Mouse (Mus musculus): ENCODE data around the gene Zbtb9. TPM values are rescaled to one million over a fixed set of nuclear protein-coding genes. Genes with fewer than 3 reads are reported as not detected.
"Not testable (repeated sequence)": the region's sequence is repeated elsewhere in the genome, so short reads cannot be mapped to it uniquely, and the experiment has no call there.

Zbtb9 gene
- polyA plus RNA-seq (2012; rRNA removed), result 14.1 and 14.5 TPM in 2 replicates

DNA sequence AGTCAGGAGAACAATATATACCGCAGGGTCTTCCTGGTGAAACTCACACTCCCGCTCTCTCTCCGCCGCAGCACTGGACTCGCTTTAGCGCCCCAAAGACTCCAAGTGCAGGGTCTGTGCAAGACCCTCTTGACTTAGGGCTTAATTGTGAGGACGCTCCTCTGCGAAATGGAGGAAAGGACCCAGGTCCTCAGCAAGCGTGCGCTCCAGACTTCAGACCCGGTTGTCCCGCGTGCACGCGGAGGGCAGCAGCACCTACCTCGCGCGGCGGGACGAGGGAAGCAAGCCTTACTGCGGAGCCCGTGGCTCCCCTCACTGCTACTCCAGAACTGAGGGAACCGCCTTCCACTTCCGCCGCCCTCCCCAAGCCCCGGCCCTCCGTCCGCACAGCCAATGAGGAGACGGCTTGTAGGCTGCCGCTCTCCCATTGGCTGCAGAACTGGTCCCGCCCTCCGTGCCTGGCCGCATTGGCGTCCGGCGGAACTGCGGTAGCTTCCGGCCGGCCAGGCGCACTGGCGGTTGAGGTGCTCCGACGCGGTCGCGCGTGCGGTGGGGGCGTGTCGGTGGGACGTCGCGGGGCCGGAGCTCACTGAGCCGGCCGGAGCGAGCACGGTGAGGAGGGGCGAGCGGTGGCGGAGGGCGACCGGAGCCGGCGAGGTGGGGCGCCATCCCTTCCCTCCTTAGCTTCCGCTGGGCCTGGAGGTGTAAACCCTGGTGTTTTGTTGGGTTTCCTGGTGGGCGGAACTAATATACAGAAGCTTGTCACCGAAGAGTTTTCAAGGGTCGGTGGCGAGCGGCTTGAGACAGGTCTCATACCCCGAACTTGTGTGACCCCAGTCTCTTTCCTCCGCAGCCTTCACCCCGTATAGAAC is at the start of gene Zbtb9:
Gene Zbtb9, plus strand, starts transcription at position 465 of the 872 bp plus-strand sequence.
- peak; percentile 95 for DNase-seq
- H3K4me3 ChIP-seq (replicated peaks; ENCODE audit: extremely low read depth, low read depth, low read length), result peak within 1 kb of the TSS; percentile 99
- no peak for TF ChIP-seq CTCF (IDR thresholded peaks at IDR 0.05; ENCODE audit: insufficient read depth, low read length)
- TF ChIP-seq POLR2A (IDR thresholded peaks at IDR 0.05; ENCODE audit: borderline replicate concordance, extremely low read depth, low read depth, low read length), result peak; percentile 98
- under 1% methylated on average over 75 of the region's 75 CpGs for WGBS
- H3K4me1 ChIP-seq (ENCODE audit: control insufficient read depth, insufficient read depth, low read length), result peaks cover 3% of the 10 kb centered on the region

DNA sequence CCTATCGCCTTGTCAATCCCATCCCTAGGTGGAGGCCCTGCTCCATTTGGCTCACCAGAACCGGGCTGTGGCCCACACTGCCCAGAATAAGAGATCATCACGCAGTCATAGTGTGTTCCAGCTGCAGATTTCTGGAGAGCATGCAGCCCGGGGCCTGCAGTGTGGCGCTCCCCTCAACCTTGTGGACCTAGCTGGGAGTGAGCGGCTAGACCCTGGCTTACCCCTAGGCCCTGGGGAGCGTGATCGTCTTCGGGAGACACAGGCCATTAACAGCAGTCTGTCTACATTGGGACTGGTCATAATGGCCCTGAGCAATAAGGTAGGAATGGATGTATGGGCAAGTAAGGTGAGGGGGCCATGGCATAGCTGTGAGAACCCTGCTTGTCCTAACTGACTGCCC is 47.6 kb upstream of the Zbtb9 start:
- not testable (repeated sequence) for H3K4me3 ChIP-seq (replicated peaks; ENCODE audit: extremely low read depth, low read depth, low read length); H3K4me1 ChIP-seq (ENCODE audit: control insufficient read depth, insufficient read depth, low read length); DNase-seq
- WGBS, result 97% methylated on average over 9 of the region's 9 CpGs

DNA sequence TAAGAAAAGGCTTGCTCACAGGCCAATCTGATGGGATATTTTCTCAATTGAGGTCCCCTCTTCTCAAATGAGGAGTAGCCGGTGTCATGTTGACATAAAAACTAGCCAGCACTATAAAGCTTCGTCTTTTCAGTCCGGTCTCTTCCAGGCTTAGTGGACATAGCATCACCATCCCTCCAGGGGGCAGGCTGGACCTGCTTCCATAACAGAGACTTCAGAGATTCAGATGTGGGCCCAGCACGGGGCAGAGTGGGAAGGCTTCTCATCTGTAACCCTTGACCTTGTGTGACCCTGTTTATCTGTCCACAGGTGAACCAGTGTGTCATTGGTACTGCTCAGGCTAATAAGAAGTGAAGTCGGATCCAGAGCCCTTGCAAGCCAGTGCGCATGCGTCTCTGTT is 41.2 kb upstream of the Zbtb9 start:
- 53% methylated on average over 7 of the region's 7 CpGs for WGBS
- not testable (repeated sequence) for DNase-seq; H3K4me3 ChIP-seq (replicated peaks; ENCODE audit: extremely low read depth, low read depth, low read length); H3K4me1 ChIP-seq (ENCODE audit: control insufficient read depth, insufficient read depth, low read length)
- peak; percentile 66 for TF ChIP-seq CTCF (IDR thresholded peaks at IDR 0.05; ENCODE audit: insufficient read depth, low read length)

DNA sequence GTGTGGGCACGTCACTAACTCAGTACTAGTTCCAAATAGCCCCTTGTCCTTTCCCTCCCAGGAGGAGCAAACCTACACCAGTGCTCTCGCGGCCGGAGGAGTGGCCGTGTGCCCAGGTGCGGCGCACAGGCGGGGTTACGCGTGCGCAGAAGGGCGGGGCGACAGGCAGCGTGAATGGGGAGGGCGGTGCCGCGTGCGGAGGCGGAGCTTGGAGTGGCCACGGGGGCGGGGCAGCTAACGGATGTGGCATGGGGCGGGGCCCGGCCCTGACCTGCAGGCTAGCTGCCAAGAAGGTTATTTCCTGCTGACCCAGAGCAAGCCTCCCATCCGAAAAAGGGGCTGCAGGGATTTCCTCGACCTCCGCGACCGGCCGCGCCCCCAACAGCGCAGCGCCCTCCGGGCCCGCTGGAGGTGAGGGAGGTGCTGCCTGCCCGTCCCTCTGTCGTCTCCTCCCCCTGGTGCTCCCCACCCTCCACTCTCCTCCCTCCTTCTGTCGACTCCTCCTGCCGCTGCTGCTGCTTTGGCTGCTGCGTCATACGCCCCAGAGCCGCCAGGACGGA is 40.0 kb upstream of the Zbtb9 start, which contains the start of gene Phf1:
Gene Phf1, plus strand, starts transcription at position 214 of the 560 bp plus-strand sequence.
- Histone ChIP-seq H3K4me3 (replicated peaks; ENCODE audit: extremely low read depth, low read depth, low read length) (peak within 1 kb of the TSS; percentile 69), H3K4me1 (ENCODE audit: control insufficient read depth, insufficient read depth, low read length) (peaks cover 8% of the 10 kb centered on the region)
- WGBS, result under 1% methylated on average over 43 of the region's 43 CpGs
- peak; percentile 88; the same call in 1 of the 2 replicates for TF ChIP-seq POLR2A (IDR thresholded peaks at IDR 0.05; ENCODE audit: borderline replicate concordance, extremely low read depth, low read depth, low read length)
- no peak for TF ChIP-seq CTCF (IDR thresholded peaks at IDR 0.05; ENCODE audit: insufficient read depth, low read length)
- DNase-seq, result peak; percentile 99

DNA sequence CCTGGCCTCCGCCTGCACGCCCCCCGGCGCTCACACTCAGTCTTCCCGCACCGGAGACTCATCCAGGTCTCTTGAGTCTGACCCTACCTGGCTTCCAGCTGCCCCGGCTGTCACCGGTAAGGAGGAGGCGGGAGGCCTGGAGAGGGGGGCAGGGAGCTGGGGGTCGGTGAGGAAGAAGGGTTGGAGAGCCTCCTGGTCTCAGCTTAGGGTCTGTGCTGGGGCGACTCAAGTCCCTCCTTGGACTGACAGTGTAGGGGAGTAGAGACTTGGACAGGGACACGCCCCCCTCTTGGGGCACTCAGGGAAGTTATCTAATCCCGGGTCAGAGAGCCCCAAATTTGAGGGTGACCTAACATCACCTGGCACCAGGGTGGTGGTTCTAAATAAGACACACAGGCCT is 39.5 kb upstream of the Zbtb9 start:
- Histone ChIP-seq H3K4me1 (ENCODE audit: control insufficient read depth, insufficient read depth, low read length) (peaks cover 9% of the 10 kb centered on the region), H3K4me3 (replicated peaks; ENCODE audit: extremely low read depth, low read depth, low read length) (peak overlapping the region; percentile 69)
- WGBS, result 4% methylated on average over 13 of the region's 13 CpGs
- DNase-seq, result no peak
- TF ChIP-seq POLR2A (IDR thresholded peaks at IDR 0.05; ENCODE audit: borderline replicate concordance, extremely low read depth, low read depth, low read length) (no peak), CTCF (IDR thresholded peaks at IDR 0.05; ENCODE audit: insufficient read depth, low read length) (no peak)

DNA sequence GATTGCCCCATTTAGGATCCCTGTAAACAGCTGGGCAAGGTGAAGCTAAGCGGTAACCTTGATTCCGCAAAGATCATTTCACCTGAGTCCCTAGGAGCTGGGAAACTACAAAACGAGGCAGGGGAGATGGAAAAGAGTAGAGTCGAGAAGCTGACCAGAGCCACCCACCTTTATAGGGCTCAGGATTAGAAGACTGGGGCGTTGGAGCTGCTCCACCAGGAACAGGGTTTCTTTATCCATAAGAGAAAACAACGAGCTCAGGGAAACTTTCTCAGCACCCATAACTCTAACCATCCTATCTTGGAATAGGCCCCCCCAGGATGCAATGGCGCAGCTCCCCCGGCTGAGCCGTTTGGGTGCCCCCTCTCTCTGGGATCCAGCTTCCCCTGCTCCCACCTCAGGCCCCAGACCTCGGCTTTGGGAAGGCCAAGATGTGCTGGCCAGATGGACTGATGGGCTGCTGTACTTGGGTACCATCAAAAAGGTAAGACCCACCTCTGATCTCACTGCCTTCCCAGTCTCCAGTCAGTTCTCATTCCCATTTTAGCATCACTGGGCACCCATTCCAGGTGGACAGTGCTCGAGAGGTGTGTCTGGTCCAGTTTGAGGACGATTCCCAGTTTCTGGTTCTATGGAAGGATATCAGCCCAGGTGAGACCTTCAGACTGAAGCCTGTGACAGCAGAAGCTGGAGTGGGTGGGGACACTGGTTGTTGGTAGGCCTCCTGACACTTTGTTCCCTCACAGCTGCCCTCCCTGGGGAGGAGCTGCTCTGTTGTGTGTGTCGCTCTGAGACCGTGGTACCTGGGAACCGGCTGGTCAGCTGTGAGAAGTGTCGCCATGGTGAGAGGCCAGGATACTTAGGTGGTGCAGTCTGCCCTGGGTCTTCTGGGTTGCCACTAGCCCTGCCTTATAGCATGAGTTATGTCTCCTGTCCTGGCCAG is 38.8 kb upstream of the Zbtb9 start:
- no peak for DNase-seq
- TF ChIP-seq CTCF (IDR thresholded peaks at IDR 0.05; ENCODE audit: insufficient read depth, low read length), result no peak
- no peak for TF ChIP-seq POLR2A (IDR thresholded peaks at IDR 0.05; ENCODE audit: borderline replicate concordance, extremely low read depth, low read depth, low read length)
- Histone ChIP-seq H3K4me3 (replicated peaks; ENCODE audit: extremely low read depth, low read depth, low read length) (peak overlapping the region; percentile 69), H3K4me1 (ENCODE audit: control insufficient read depth, insufficient read depth, low read length) (peaks cover 9% of the 10 kb centered on the region)
- 74% methylated on average over 16 of the region's 16 CpGs for WGBS

DNA sequence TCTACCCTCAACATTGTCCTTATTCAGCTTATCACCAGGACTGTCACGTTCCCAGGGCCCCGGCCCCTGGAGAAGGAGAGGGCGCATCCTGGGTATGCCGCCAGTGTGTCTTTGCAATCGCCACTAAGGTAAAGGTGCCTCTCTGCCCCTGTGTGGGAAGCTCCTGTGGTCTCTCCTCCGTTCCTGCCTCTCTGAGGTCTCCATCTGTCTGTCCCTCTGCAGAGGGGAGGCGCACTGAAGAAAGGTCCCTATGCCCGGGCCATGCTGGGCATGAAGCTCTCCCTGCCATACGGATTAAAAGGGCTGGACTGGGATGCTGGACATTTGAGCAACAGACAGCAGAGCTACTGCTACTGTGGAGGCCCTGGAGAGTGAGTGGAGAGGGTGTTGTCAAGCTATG is 37.9 kb upstream of the Zbtb9 start:
- TF ChIP-seq CTCF (IDR thresholded peaks at IDR 0.05; ENCODE audit: insufficient read depth, low read length) (no peak), POLR2A (IDR thresholded peaks at IDR 0.05; ENCODE audit: borderline replicate concordance, extremely low read depth, low read depth, low read length) (no peak)
- H3K4me3 ChIP-seq (replicated peaks; ENCODE audit: extremely low read depth, low read depth, low read length), result no peak overlapping the region
- WGBS, result 87% methylated on average over 9 of the region's 9 CpGs
- no peak for DNase-seq
- peaks cover 9% of the 10 kb centered on the region for H3K4me1 ChIP-seq (ENCODE audit: control insufficient read depth, insufficient read depth, low read length)

DNA sequence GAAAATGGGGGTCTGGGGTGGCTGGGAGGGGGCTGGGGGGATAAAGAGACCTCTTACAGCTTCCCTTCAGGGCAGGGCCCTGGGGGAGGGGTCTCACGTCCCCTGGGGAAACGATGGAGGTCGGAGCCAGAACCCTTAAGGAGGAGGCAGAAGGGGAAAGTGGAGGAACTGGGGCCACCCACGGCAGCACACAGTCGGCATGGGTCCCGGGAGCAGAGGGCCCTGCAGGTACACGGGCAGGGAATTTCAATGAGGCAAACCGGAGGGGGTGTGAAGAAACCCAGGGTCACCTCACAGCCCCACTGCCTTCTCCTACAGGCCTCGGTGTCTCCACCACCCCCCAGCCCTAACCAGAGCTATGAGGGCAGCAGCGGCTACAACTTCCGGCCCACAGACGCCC is 36.5 kb upstream of the Zbtb9 start:
- Histone ChIP-seq H3K4me1 (ENCODE audit: control insufficient read depth, insufficient read depth, low read length) (peaks cover 9% of the 10 kb centered on the region), H3K4me3 (replicated peaks; ENCODE audit: extremely low read depth, low read depth, low read length) (no peak overlapping the region)
- TF ChIP-seq POLR2A (IDR thresholded peaks at IDR 0.05; ENCODE audit: borderline replicate concordance, extremely low read depth, low read depth, low read length), result no peak
- TF ChIP-seq CTCF (IDR thresholded peaks at IDR 0.05; ENCODE audit: insufficient read depth, low read length), result no peak
- WGBS, result 80% methylated on average over 12 of the region's 12 CpGs
- DNase-seq, result no peak

DNA sequence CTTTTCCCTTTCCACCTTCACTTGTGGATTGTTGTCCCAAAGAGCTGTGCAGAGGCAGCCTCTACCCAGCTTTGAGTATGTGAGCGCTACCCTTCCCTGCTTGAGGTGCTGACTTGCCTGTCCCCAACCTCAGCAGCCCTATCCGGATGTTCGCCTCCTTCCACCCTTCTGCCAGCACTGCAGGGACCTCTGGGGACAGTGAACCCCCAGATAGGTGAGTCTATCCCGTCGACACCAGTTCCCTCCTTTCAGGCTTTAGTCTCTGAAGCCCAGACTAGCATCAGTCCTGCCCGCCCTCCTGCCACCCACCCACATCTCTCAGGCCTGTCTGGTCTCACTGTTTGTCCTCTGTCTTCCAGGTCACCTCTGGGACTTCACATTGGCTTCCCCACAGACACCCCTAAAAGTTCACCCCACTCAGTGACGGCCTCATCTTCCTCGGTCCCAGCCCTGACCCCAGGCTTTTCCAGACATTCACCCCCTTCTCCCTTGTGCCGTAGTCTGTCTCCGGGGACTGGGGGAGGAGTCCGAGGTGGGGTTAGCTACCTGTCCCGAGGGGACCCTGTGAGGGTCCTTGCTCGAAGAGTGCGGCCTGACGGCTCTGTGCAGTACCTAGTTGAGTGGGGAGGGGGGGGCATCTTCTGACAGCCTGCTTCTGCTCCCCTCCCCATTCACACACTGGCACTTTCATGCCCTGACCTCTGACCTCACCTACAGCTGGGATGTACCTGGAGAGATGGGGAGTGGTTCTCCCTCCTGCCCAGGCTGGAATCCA is 35.9 kb upstream of the Zbtb9 start:
- TF ChIP-seq POLR2A (IDR thresholded peaks at IDR 0.05; ENCODE audit: borderline replicate concordance, extremely low read depth, low read depth, low read length) (no peak), CTCF (IDR thresholded peaks at IDR 0.05; ENCODE audit: insufficient read depth, low read length) (no peak)
- Histone ChIP-seq H3K4me3 (replicated peaks; ENCODE audit: extremely low read depth, low read depth, low read length) (no peak overlapping the region), H3K4me1 (ENCODE audit: control insufficient read depth, insufficient read depth, low read length) (peaks cover 9% of the 10 kb centered on the region)
- WGBS, result 83% methylated on average over 15 of the region's 15 CpGs
- DNase-seq, result no peak
